Mouse (Mus musculus) stomach, embryonic 16.5 days (tissue): Measurements from ENCODE around the gene Men1. TPM values are rescaled to one million over a fixed set of nuclear protein-coding genes. Genes with fewer than 3 reads are reported as not detected.

ENCODE experiments used
- ATAC-seq: fragments of 200-750 bp; cut with Nextera tagmentation; 2 replicates; pipeline ENCODE4 v1.8.0; 2017; ENCODE audit warnings: moderate number of reproducible peaks, moderate TSS enrichment; ENCODE audit not compliant: insufficient read depth, low FRiP score
- H3K27ac ChIP-seq: fragments of 300-500 bp; sonication (generic); 2 replicates; pipeline ENCODE4 v1.5.1; 2014; ENCODE audit warnings: low read length
- H3K27me3 ChIP-seq: fragments of 300-500 bp; sonication (generic); 2 replicates; pipeline ENCODE4 v1.6.1; 2014; ENCODE audit warnings: low read length, control low read depth, mixed read lengths; ENCODE audit not compliant: control insufficient read depth, insufficient read depth
- H3K36me3 ChIP-seq: fragments of 300-500 bp; sonication (generic); 2 replicates; pipeline ENCODE4 v1.6.1; 2014; ENCODE audit warnings: low read length; ENCODE audit not compliant: control insufficient read depth, insufficient read depth
- H3K4me1 ChIP-seq: fragments of 300-500 bp; sonication (generic); 2 replicates; pipeline ENCODE4 v1.6.1; 2014; ENCODE audit warnings: low read length, control low read depth, mixed read lengths; ENCODE audit not compliant: control insufficient read depth, insufficient read depth
- H3K4me2 ChIP-seq: fragments of 300-500 bp; sonication (generic); 2 replicates; pipeline ENCODE4 v1.6.1; 2014; ENCODE audit warnings: low read depth, low read length, mixed read lengths
- H3K4me3 ChIP-seq: fragments of 300-500 bp; sonication (generic); replicated peaks from 2 replicates; pipeline ENCODE4 v1.5.1; 2014; ENCODE audit warnings: mild to moderate bottlenecking, low read length
- H3K9ac ChIP-seq: fragments of 300-500 bp; sonication (generic); 2 replicates; pipeline ENCODE4 v1.6.1; 2014; ENCODE audit warnings: low read length
- H3K9me3 ChIP-seq: fragments of 300-500 bp; sonication (generic); replicated peaks from 2 replicates; pipeline ENCODE4 v1.6.1; 2016; ENCODE audit warnings: low read length, control low read depth; ENCODE audit not compliant: control insufficient read depth
- WGBS: fragments of 180-500 bp; shearing (Covaris S2); extraction: QIAGEN DNeasy Blood & Tissue Kit; methylation state at CpG from one replicate; pipeline ENCODE4 v1.1.7; 2014; 5-methylcytosine and 5-hydroxymethylcytosine counted together
- polyA plus RNA-seq: library from polyadenylated mRNA; unstranded; fragments of >200 nt; fragmentation: Nextera tagmentation; extraction: Ambion mirVana; gene quantifications from 2 replicates; pipeline ENCODE4 v1.2.1, GENCODE M21; 2015

Men1 gene
- polyA plus RNA-seq, 1 experiment from 2014 or later: 60.2 TPM

DNA sequence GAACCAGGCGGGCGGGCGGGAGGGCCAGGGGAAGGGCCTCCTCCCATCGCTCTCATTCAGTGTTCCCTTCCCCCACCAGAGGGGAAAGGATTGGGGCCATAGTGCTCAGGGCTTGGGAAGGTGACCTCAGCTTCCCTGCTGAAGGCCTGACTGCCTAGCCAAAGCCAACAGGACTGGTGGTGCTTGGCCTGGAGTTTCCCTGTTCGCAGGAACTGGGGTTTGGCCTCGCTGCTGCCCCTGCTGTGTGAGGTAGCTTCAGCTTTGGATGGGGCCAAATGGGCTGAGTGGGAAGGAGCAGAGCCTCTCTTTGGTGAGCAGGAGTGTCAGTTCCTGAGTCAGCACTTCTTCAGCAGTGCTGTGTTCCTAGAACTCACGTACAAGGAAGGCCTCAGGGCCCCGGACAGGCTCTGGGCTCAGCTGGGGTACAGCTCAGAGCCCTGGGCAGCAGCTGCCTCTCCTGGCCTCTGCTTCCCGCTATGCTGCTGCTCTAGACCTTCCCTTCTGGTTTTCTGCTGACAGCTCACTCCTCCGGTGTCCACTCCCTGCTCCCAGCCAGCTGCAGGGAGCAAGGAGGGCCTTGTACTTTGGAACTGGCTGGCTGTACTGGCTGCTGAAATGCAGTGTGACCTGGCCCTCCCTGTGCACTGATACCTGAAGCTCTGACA, 43.5 kb upstream of the Men1 start:
- 64% methylated on average over 10 of the region's 10 CpGs for WGBS

DNA sequence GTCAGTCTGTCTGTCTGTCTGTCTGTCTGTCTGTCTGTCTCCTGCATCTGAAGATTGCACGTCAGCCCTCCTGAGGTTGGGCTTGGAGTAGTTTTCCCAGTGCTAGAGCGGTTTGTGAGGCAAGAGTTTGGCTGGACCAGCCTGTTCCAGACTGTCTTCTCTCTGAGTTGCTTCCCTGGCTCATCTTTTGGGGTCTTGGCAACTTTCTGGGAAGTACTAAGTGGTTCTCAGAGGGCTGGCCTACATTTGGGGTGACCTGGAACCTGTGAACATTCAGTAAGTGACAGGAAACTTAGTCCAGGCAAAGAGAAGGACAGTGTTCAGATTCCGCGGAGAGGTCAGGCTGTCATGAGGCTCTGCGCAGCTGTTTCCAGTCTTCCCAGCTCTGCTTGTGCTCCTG, 42.5 kb upstream of the Men1 start:
- Histone ChIP-seq H3K27me3 (no peaks in the 10 kb centered on the region), H3K4me2 (no peak overlapping the region), H3K9ac (no peak overlapping the region), H3K9me3 (no peaks in the 10 kb centered on the region), H3K36me3 (peaks cover 23% of the 10 kb centered on the region; the same call in 1 of the 2 replicates), H3K4me3 (no peak overlapping the region), H3K4me1 (peaks cover 5% of the 10 kb centered on the region; the same call in 1 of the 2 replicates), H3K27ac (no peak overlapping the region)
- ATAC-seq: no peak
- WGBS: 80% methylated on average over 5 of the region's 5 CpGs

More for the DNA sequence above, 43.5 kb upstream of the Men1 start:
- peak; percentile 68 for ATAC-seq
- H3K36me3 ChIP-seq: peaks cover 19% of the 10 kb centered on the region; the same call in 1 of the 2 replicates
- H3K9me3 ChIP-seq: no peaks in the 10 kb centered on the region
- H3K27me3 ChIP-seq: no peaks in the 10 kb centered on the region
- no peak overlapping the region for H3K4me2 ChIP-seq
- peak overlapping the region; percentile 36; the same call in 1 of the 2 replicates for H3K9ac ChIP-seq
- H3K4me1 ChIP-seq: peaks cover 7% of the 10 kb centered on the region
- H3K4me3 ChIP-seq: no peak overlapping the region
- H3K27ac ChIP-seq: peak overlapping the region; percentile 74

DNA sequence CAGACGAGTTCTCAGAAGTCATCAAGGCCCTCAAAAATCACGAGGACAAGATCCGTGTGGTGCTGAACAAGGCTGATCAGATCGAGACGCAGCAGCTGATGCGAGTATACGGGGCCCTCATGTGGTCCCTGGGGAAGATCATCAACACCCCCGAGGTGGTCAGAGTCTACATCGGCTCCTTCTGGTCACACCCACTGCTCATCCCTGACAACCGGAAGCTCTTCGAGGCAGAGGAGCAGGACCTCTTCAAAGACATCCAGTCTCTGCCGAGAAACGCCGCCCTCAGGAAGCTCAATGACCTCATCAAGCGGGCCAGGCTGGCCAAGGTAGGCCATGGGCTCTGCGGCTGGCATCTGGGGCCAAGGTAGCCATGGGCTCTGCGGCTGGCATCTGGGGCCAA, 40.5 kb upstream of the Men1 start:
- Histone ChIP-seq H3K9me3 (no peaks in the 10 kb centered on the region), H3K4me3 (no peak overlapping the region), H3K4me2 (no peak overlapping the region), H3K36me3 (peaks cover 33% of the 10 kb centered on the region), H3K4me1 (peaks cover 5% of the 10 kb centered on the region; the same call in 1 of the 2 replicates), H3K9ac (no peak overlapping the region), H3K27ac (no peak overlapping the region), H3K27me3 (no peaks in the 10 kb centered on the region)
- no peak for ATAC-seq
- WGBS: 90% methylated on average over 17 of the region's 17 CpGs

- Histone ChIP-seq H3K9me3 (no peaks in the 10 kb centered on the region), H3K36me3 (peaks cover 33% of the 10 kb centered on the region), H3K27ac (peak overlapping the region; percentile 34; the same call in 1 of the 2 replicates), H3K9ac (0 out of 2 replicates have a peak overlapping the region, but pooled peaks have one; percentile 5), H3K4me3 (no peak overlapping the region), H3K27me3 (no peaks in the 10 kb centered on the region), H3K4me1 (peaks cover 9% of the 10 kb centered on the region; the same call in 1 of the 2 replicates), H3K4me2 (no peak overlapping the region)
- WGBS: 87% methylated on average over 5 of the region's 5 CpGs
- ATAC-seq: no peak
These were observed 38.1 kb upstream of the Men1 start for GRCm38 (mm10) chr19:6296551-6297210.

- H3K4me1 ChIP-seq: peaks cover 12% of the 10 kb centered on the region; the same call in 1 of the 2 replicates
- WGBS: 75% methylated on average over 9 of the region's 9 CpGs
- ATAC-seq: 0 out of 2 replicates have a peak, but pooled peaks have one; percentile 35
- H3K9ac ChIP-seq: no peak overlapping the region
- H3K9me3 ChIP-seq: no peaks in the 10 kb centered on the region
- peaks cover 31% of the 10 kb centered on the region for H3K36me3 ChIP-seq
- H3K27ac ChIP-seq: peak overlapping the region; percentile 40
- H3K27me3 ChIP-seq: no peaks in the 10 kb centered on the region
- H3K4me2 ChIP-seq: no peak overlapping the region
- H3K4me3 ChIP-seq: no peak overlapping the region
These were observed 37.1 kb upstream of the Men1 start for GRCm38 (mm10) chr19:6297641-6298040.

DNA sequence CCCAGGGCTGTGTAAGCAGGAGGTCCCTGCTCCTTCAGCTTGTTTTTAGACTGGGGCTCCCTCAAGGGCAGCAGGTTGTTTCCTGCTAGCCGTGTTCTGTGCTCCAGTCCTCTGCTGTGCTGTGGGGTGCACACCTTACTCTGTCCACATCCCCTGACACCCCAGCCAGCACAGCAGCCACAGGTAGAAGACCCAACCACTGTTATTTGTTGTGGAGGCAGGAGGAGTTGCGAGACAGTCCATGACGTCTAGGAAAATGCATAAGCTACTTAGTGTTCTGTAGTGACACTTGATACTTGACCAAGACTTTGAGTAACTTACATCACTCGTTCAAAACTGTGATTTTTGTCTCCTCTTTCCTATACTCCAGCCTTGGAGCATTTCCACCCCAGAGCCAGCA, 35.8 kb upstream of the Men1 start:
- no peak for ATAC-seq
- H3K9ac ChIP-seq: no peak overlapping the region
- H3K27ac ChIP-seq: no peak overlapping the region
- no peaks in the 10 kb centered on the region for H3K27me3 ChIP-seq
- H3K36me3 ChIP-seq: peaks cover 28% of the 10 kb centered on the region
- 76% methylated on average over 4 of the region's 4 CpGs for WGBS
- peaks cover 12% of the 10 kb centered on the region; the same call in 1 of the 2 replicates for H3K4me1 ChIP-seq
- H3K4me3 ChIP-seq: no peak overlapping the region
- no peak overlapping the region for H3K4me2 ChIP-seq
- no peaks in the 10 kb centered on the region for H3K9me3 ChIP-seq

DNA sequence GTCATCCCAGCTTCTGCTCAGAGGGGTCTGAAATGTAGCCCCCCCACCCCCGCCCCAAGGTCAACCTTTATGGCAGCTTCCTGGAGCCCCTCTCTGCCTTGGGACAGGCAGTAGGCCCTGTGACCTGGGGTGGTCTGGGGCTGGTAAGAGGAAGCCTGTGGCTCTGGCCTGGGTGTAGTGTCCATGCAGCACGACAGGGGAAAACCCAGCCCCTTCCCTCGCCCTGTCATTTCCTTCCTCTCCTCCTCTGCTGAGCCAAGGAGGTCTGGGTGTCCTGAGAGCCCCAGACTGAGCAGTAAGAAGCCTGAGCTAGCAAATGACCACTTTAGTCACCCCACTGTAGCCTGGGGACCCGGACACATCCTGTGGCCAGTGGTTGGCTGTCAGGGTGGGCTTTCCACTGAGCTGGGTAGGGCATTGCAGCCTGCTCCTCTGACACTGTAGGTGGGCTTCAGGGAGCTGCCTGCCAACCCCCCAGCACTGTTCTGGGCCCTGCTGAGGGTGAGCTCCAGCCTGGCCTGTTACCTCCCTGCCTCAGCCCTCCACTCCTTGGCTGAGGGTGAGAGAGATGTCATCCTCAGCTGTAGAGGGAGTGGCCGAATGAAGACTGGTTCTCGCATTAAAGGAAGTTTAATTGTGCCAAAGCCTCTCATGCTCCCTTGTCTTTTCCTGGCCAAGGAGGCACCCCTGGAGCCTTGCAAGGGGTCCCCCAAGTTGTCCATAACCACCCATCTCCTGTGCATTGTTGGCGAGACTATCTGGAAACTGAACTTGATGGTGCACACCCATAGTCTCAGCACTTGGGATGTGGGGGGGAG, 35.1 kb upstream of the Men1 start:
- H3K36me3 ChIP-seq: peaks cover 25% of the 10 kb centered on the region

DNA sequence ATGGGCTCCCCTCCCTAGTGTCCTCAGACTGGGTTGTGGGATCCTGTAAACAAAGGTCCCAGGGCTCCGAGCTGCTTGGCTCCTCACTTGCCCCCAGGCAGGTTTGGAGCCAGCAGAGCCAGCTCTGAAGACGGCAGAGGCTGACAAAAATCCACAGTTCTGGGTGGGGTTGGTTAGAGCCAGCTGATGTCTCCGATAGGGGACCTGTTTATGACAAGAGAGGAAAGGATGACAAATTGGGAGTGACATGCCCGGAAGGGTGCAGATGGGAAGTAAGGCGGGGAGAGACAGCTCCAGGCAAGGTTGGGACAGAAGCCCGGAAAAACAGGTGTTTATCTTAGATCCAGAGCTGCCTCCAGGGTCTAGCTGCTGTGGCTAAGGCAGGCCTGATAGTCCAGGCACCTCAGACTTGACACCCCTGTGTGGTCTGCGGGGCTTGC, 34.4 kb upstream of the Men1 start:
- peaks cover 16% of the 10 kb centered on the region; the same call in 1 of the 2 replicates for H3K4me1 ChIP-seq
- H3K9ac ChIP-seq: 0 out of 2 replicates have a peak overlapping the region, but pooled peaks have one; percentile 11
- no peaks in the 10 kb centered on the region for H3K27me3 ChIP-seq
- WGBS: 41% methylated on average over 7 of the region's 7 CpGs
- H3K36me3 ChIP-seq: peaks cover 17% of the 10 kb centered on the region
- no peak overlapping the region for H3K4me2 ChIP-seq
- H3K9me3 ChIP-seq: no peaks in the 10 kb centered on the region
- H3K4me3 ChIP-seq: no peak overlapping the region
- ATAC-seq: peak; percentile 3; the same call in 1 of the 2 replicates
- no peak overlapping the region for H3K27ac ChIP-seq

More for the DNA sequence above, 35.1 kb upstream of the Men1 start:
- H3K4me3 ChIP-seq: no peak overlapping the region
- H3K4me2 ChIP-seq: no peak overlapping the region
- H3K27ac ChIP-seq: peak overlapping the region; percentile 46
- 0 out of 2 replicates have a peak overlapping the region, but pooled peaks have one; percentile 11 for H3K9ac ChIP-seq
- H3K9me3 ChIP-seq: no peaks in the 10 kb centered on the region
- 77% methylated on average over 7 of the region's 7 CpGs for WGBS
- H3K4me1 ChIP-seq: peaks cover 15% of the 10 kb centered on the region; the same call in 1 of the 2 replicates
- no peak for ATAC-seq
- no peaks in the 10 kb centered on the region for H3K27me3 ChIP-seq
